Comparison of ENCODE assay signal across 9 mouse cellular contexts in the genomic region with DNA sequence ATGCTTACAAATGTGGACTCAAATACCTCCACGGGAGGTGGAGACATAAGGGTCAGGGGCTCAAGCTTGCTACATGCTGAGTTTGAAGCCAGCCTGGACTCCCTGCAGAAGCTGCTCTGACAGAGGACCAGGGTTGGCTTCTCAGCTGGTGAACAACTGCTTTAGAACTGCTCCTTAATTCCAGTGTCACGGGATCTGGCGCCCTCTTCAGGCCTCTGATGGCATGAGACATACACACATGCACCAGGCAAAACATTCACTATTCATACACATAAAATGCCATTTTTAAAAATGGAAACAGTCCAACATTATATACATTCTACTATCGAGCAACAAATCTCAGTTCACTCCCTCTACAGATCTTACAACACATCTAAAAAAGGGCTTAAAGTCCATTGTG. TPM values are rescaled to one million over a fixed set of nuclear protein-coding genes. Genes with fewer than 3 reads are reported as not detected.
DNase-seq lines count a peak whose midpoint lies in the region; ATAC-seq and TF ChIP-seq lines count a peak whose summit lies in the region.
"Had no signal": no experiment of that assay in that cellular context is flagged by ENCODE, and none has a peak within 500 bp of the region (broad histone marks: within the 10 kb centered on the region; RNA-seq: fewer than 3 reads in every experiment).

No protein-coding gene starts in this region.

- no peak overlapping the region for H3K4me3 ChIP-seq in kidney, adult 2 months (ENCODE audit: insufficient read depth, low read depth, low read length)
- no peak overlapping the region for H3K4me3 ChIP-seq in kidney, embryonic 15.5 days (replicated peaks)
- H3K4me3 ChIP-seq in G1E (ENCODE audit: low read depth, low read length) = no peak overlapping the region
- H3K4me3 ChIP-seq: myocyte had no signal

- no peaks in the 10 kb centered on the region for H3K4me1 ChIP-seq in kidney, adult 2 months (ENCODE audit: control insufficient read depth, insufficient read depth, low read length)
- H3K4me1 ChIP-seq in kidney, embryonic 15.5 days = no peaks in the 10 kb centered on the region
- H3K4me1 ChIP-seq in G1E (ENCODE audit: insufficient read depth, low read depth, low read length) = peaks cover 4% of the 10 kb centered on the region; the same call in 1 of the 2 replicates

- H3K9ac ChIP-seq in kidney, embryonic 15.5 days = no peak overlapping the region

- peak; percentile 91 for TF ChIP-seq CTCF in kidney, adult 2 months (conservative IDR thresholded peaks at IDR 0.05; ENCODE audit: insufficient read depth, insufficient read length, low read depth, low read length)
- peak; percentile 61; the same call in 1 of the 2 replicates for TF ChIP-seq CTCF in G1E (IDR thresholded peaks at IDR 0.05; ENCODE audit: low read depth, low read length)

- H3K27me3 ChIP-seq in kidney, adult 2 months (replicated peaks; ENCODE audit: control insufficient read depth, insufficient read depth, low read length) = no peaks in the 10 kb centered on the region
- no peaks in the 10 kb centered on the region for H3K27me3 ChIP-seq in kidney, embryonic 15.5 days
- H3K27me3 ChIP-seq in G1E (ENCODE audit: insufficient read depth, low read length) = no peaks in the 10 kb centered on the region

- WGBS in kidney, adult 2 months = 19% methylated on average over 4 of the region's 4 CpGs
- 16% methylated on average over 4 of the region's 4 CpGs for WGBS in kidney, embryonic 15.5 days

- H3K27ac ChIP-seq in kidney, adult 2 months (ENCODE audit: insufficient read depth, low read depth, low read length) = no peak overlapping the region
- no peak overlapping the region for H3K27ac ChIP-seq in kidney, embryonic 15.5 days

- H3K36me3 ChIP-seq in kidney, adult 2 months (ENCODE audit: control insufficient read depth, insufficient read depth, low read length) = no peaks in the 10 kb centered on the region
- H3K36me3 ChIP-seq in kidney, embryonic 15.5 days = peaks cover 2% of the 10 kb centered on the region; the same call in 1 of the 2 replicates
- H3K36me3 ChIP-seq in G1E (replicated peaks) = peaks cover 29% of the 10 kb centered on the region

- no peak for ATAC-seq in kidney, embryonic 15.5 days (replicated peaks; ENCODE audit: low FRiP score)
- no peak; the same call in 1 of the 2 replicates for ATAC-seq in G1E (ENCODE audit: extremely low read depth, insufficient number of reproducible peaks, low FRiP score, poor library complexity, severe bottlenecking)
- ATAC-seq in granulocyte monocyte progenitor cell, adult 5-6 weeks (replicated peaks; ENCODE audit: poor library complexity, severe bottlenecking) = peak; percentile 77
- peak; percentile 84 for ATAC-seq in neutrophil, adult 5-6 weeks (ENCODE audit: extremely low read depth, insufficient number of reproducible peaks, low FRiP score, poor library complexity, severe bottlenecking)

- no peak for TF ChIP-seq POLR2A in kidney, adult 2 months (IDR thresholded peaks at IDR 0.05; ENCODE audit: low read depth, low read length)

- H3K9me3 ChIP-seq in kidney, embryonic 15.5 days (replicated peaks) = no peaks in the 10 kb centered on the region
- peaks cover 4% of the 10 kb centered on the region for H3K9me3 ChIP-seq in G1E (replicated peaks)

- H3K4me2 ChIP-seq in kidney, embryonic 15.5 days = no peak overlapping the region

- DNase-seq in kidney, adult 2 months = peak; percentile 78
- DNase-seq in G1E (ENCODE audit: low spot score) (peak; percentile 15), liver (peak; percentile 81)
- DNase-seq in c-Kit-negative CD71-positive TER-119-positive erythroid progenitor cells, embryonic 14.5 days (ENCODE audit: low read depth, low spot score) = peak; percentile 64
- DNase-seq in urinary bladder, adult 2 months (ENCODE audit: low spot score) = peak; percentile 34

RNA-seq across cellular contexts. Expression of a gene that starts 30.7 kb away (rescaled TPM):
- 0.25 and 0.29 TPM in 2 replicates for polyA plus RNA-seq in kidney, adult 2 months (2012; rRNA removed)
- 77.0 and 79.8 TPM in 2 replicates for polyA plus RNA-seq in kidney, embryonic 15.5 days (2015; fragmentation: Nextera tagmentation; extraction: Ambion mirVana)
- total RNA-seq in G1E (2014; fragmentation: Nextera tagmentation) (128 and 138 TPM in 2 replicates), G1E (2017) (51.6 and 54.7 TPM in 2 replicates)
- 1.8 and 2.2 TPM in 2 replicates for polyA plus RNA-seq in G1E (2012)
- 11.5 and 17.2 TPM in 2 replicates for total RNA-seq in granulocyte monocyte progenitor cell, adult 5-6 weeks (2014; fragmentation: Nextera tagmentation)
- 95.4 and 98.2 TPM in 2 replicates for total RNA-seq in granulocyte monocyte progenitor cell, adult 5-6 weeks (2017)
- total RNA-seq in neutrophil, adult 5-6 weeks (2017) = 2.8 TPM in 2 replicates
- 1.6 TPM in 2 replicates for polyA plus RNA-seq in urinary bladder, adult 2 months (2012; rRNA removed)

RNA-seq across cellular contexts. Expression of a gene that starts 30.9 kb away (rescaled TPM):
- polyA plus RNA-seq in kidney, adult 2 months (2012; rRNA removed) = 0.38 and 0.75 TPM in 2 replicates
- 30.7 and 31.5 TPM in 2 replicates for polyA plus RNA-seq in kidney, embryonic 15.5 days (2015; fragmentation: Nextera tagmentation; extraction: Ambion mirVana)
- total RNA-seq in G1E (2014; fragmentation: Nextera tagmentation) (40.8 and 42.6 TPM in 2 replicates), G1E (2017) (37.2 and 44.1 TPM in 2 replicates)
- 20.0 and 26.5 TPM in 2 replicates for polyA plus RNA-seq in G1E (2012)
- total RNA-seq in granulocyte monocyte progenitor cell, adult 5-6 weeks (2014; fragmentation: Nextera tagmentation) = 12.2 and 19.0 TPM in 2 replicates
- 17.7 and 19.9 TPM in 2 replicates for total RNA-seq in granulocyte monocyte progenitor cell, adult 5-6 weeks (2017)
- total RNA-seq in neutrophil, adult 5-6 weeks (2017) = 1.2 and 1.8 TPM in 2 replicates
- polyA plus RNA-seq in urinary bladder, adult 2 months (2012; rRNA removed) = 2.5 and 3.6 TPM in 2 replicates

RNA-seq across cellular contexts. Expression of a gene that starts 39.9 kb away (rescaled TPM):
- 129 and 135 TPM in 2 replicates for polyA plus RNA-seq in kidney, adult 2 months (2012; rRNA removed)
- 59.7 and 60.3 TPM in 2 replicates for polyA plus RNA-seq in kidney, embryonic 15.5 days (2015; fragmentation: Nextera tagmentation; extraction: Ambion mirVana)
- total RNA-seq in G1E (2014; fragmentation: Nextera tagmentation) (84.1 and 108 TPM in 2 replicates), G1E (2017) (72.4 and 77.2 TPM in 2 replicates)
- polyA plus RNA-seq in G1E (2012) = 15.6 and 17.3 TPM in 2 replicates
- total RNA-seq in granulocyte monocyte progenitor cell, adult 5-6 weeks (2014; fragmentation: Nextera tagmentation) = 53.9 and 55.8 TPM in 2 replicates
- total RNA-seq in granulocyte monocyte progenitor cell, adult 5-6 weeks (2017) = 46.9 and 53.5 TPM in 2 replicates
- 143 and 172 TPM in 2 replicates for total RNA-seq in neutrophil, adult 5-6 weeks (2017)
- polyA plus RNA-seq in urinary bladder, adult 2 months (2012; rRNA removed) = 133 and 134 TPM in 2 replicates

RNA-seq across cellular contexts. Expression of a gene that starts 40.0 kb away (rescaled TPM):
- polyA plus RNA-seq in kidney, adult 2 months (2012; rRNA removed) = 0.52 and 0.56 TPM in 2 replicates
- 0.35 and 0.71 TPM in 2 replicates for polyA plus RNA-seq in kidney, embryonic 15.5 days (2015; fragmentation: Nextera tagmentation; extraction: Ambion mirVana)
- total RNA-seq in G1E (2014; fragmentation: Nextera tagmentation) (2.3 and 4.6 TPM in 2 replicates), G1E (2017) (1.4 and 2.2 TPM in 2 replicates)
- 0.21 and 0.23 TPM in 2 replicates for polyA plus RNA-seq in G1E (2012)
- total RNA-seq in granulocyte monocyte progenitor cell, adult 5-6 weeks (2014; fragmentation: Nextera tagmentation) = 0.13 TPM in 1 of 2 replicates, not detected in the other
- 0.31 TPM in 1 of 2 replicates, not detected in the other for total RNA-seq in granulocyte monocyte progenitor cell, adult 5-6 weeks (2017)
- total RNA-seq in neutrophil, adult 5-6 weeks (2017) = 0.12 TPM in 2 replicates
- polyA plus RNA-seq in urinary bladder, adult 2 months (2012; rRNA removed) = 3.1 TPM in 2 replicates

Comparison
In these comparisons a context has a peak if more than half of its experiments do, and no peak if none do; other contexts are left out.
1. RNA of a gene that starts 30.7 kb away (polyA plus RNA-seq): 77.0 to 79.8 TPM in kidney, embryonic 15.5 days; 1.8 to 2.2 TPM in G1E, 1.6 TPM in urinary bladder, adult 2 months and 0.25 to 0.29 TPM in kidney, adult 2 months; every median in the first group is over 10 times any median in the second.
2. DNase-seq: peak in every context shown above with its lines; median percentile 81 in liver; 78 in kidney, adult 2 months; 64 in c-Kit-negative CD71-positive TER-119-positive erythroid progenitor cells, embryonic 14.5 days; 34 in urinary bladder, adult 2 months; 15 in G1E.
3. ATAC-seq: peak in granulocyte monocyte progenitor cell, adult 5-6 weeks (single experiment) and neutrophil, adult 5-6 weeks (single experiment); none in kidney, embryonic 15.5 days (single experiment) and G1E (single experiment).